Mouse (Mus musculus): ENCODE data around the gene Ferd3l.

Ferd3l gene

GRCm38 (mm10) chr12:33965661-33966360, 37.6 kb downstream of the Ferd3l start:
- no peak for DNase-seq (ENCODE audit: low spot score in 2 of 2)

GRCm38 (mm10) chr12:33966490-33967415, 38.5 kb downstream of the Ferd3l start:
- no peak for DNase-seq (ENCODE audit: low spot score in 2 of 2)

GRCm38 (mm10) chr12:33967514-33967913, 39.3 kb downstream of the Ferd3l start:
- DNase-seq (ENCODE audit: low spot score in 2 of 2), result no peak

DNA sequence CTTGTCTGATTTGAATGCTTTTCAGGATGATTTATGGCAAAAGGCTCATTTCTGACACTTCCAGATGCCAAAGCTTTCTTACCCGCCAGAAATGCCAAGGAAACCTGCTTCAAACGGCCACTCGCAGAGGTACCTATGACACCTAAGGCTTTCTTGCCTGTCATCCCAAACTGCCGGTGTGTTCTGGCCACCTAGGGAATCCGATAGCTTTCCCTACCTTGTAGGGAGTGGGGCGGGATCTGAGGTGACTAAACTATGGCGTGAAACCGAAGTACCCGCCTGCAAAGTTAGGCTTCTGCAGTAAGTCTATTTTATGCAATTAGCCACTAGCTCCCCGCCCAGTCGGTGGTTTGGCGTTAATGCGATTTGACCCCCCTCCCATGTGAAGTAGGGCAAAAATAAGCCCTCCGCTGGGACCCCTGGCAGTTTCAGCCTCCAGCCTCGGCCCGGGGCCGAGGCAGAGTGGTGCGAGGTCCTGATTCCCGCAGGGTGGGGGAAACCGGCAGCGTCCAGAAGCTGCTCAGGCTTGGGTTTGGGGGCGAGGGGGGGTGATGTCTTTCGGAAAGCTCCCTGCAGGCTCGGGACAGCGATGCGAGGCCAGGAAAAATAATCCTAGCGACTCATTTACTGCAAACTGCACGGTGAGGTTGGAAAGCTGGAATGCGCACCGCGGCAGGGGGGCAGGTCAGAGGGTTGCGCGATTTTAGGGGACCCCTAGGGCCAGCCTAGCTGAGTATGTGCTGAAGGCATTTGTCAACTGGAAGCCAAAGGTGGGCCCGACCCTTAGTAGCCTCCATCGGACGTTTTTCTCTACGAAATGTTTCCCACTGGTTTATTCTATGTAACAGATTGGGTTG, 40.0 kb downstream of the Ferd3l start:
- no peak for DNase-seq (ENCODE audit: low spot score in 2 of 2)

DNA sequence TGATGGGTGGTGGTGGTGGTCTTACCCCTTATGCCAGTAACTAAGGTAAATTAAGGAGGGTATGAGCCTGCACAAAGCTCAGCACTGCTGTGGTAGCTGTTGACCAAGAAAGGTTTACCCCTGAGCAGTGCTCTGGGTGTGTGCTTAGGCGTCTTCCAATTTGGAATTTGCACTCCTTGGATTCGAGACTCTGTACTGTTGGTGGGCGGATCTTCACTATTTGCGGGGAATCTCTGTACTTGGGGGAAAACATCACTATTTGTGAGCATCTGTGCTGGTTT, 40.6 kb downstream of the Ferd3l start:
- DNase-seq (ENCODE audit: low spot score in 2 of 2), result no peak
